Mouse (Mus musculus) stomach, postnatal 0 days (tissue): ENCODE data around the gene Umps.

Experiments
- CTCF ChIP-seq: IDR thresholded peaks from 2 replicates; pipeline ENCODE4 v1.5.1; 2016; ENCODE audit warnings: antibody characterized with exemption, low read depth, mild to moderate bottlenecking, moderate library complexity
- EP300 ChIP-seq: optimal IDR thresholded peaks from 2 replicates; pipeline ENCODE3; 2016; ENCODE audit warnings: antibody characterized with exemption

DNA sequence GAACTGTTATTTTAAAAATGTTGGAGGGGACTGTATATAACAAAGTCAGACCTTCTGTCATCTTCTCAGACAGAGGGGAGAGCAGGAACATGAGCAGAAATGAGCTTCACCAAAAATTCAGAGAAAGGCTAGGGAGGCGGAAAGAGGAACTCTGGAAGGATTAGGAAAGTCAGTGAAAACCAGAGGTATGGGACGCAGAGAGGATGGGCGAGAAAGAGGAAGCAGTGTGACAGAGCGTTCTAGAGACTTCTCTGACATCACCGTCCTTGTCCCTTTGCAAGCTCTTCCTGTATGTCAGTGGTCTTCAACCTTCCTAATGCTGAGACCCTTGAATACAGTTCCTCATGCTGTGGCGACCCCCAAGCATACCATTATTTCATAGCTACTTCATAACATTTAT, 18.5 kb upstream of the Umps start:
- TF ChIP-seq CTCF, result no peak
- no peak for TF ChIP-seq EP300
